19 mouse cellular contexts compared by ENCODE assay signal in genomic region chr10:61448834-61449233, GRCm38 (mm10). TPM values are rescaled to one million over a fixed set of nuclear protein-coding genes. Genes with fewer than 3 reads are reported as not detected.
DNase-seq lines count a peak whose midpoint lies in the region; ATAC-seq and TF ChIP-seq lines count a peak whose summit lies in the region.
"Had no signal": no experiment of that assay in that cellular context is flagged by ENCODE, and none has a peak within 500 bp of the region (broad histone marks: within the 10 kb centered on the region; RNA-seq: fewer than 3 reads in every experiment).

No protein-coding gene starts in this region.

- H3K4me2 ChIP-seq in kidney, embryonic 15.5 days, result no peak overlapping the region
- peak overlapping the region; percentile 84 for H3K4me2 ChIP-seq in liver, postnatal 0 days (ENCODE audit: low read depth, low read length)
- H3K4me2 ChIP-seq: stomach, embryonic 15.5 days had no signal

- TF ChIP-seq RAD21 in MEL (IDR thresholded peaks at IDR 0.05; ENCODE audit: low read depth, low read length), result no peak

- H3K79me2 ChIP-seq in MEL (ENCODE audit: control insufficient read depth, insufficient read depth, low read length, poor library complexity), result peaks cover 80% of the 10 kb centered on the region

- ATAC-seq in erythroblast, adult 5-6 weeks (replicated peaks; ENCODE audit: low FRiP score, poor library complexity, severe bottlenecking), result no peak
- no peak for ATAC-seq in kidney, embryonic 15.5 days (replicated peaks; ENCODE audit: low FRiP score)
- no peak for ATAC-seq in liver, postnatal 0 days
- ATAC-seq in megakaryocyte, adult 5-6 weeks (ENCODE audit: poor library complexity, severe bottlenecking), result no peak
- ATAC-seq: hindbrain, embryonic 16.5 days had no signal

- peak overlapping the region; percentile 26 for H3K4me3 ChIP-seq in erythroblast, embryonic 14.5 days (replicated peaks)
- H3K4me3 ChIP-seq in kidney, embryonic 15.5 days (replicated peaks), result no peak overlapping the region
- H3K4me3 ChIP-seq in MEL (ENCODE audit: control insufficient read depth in 1 of 2, insufficient read depth in 1 of 2, low read depth in 2 of 2, low read length in 2 of 2), result no peak overlapping the region
- H3K4me3 ChIP-seq in liver, postnatal 0 days (ENCODE audit: low read depth, low read length), result no peak overlapping the region
- H3K4me3 ChIP-seq: stomach, embryonic 15.5 days had no signal

- no peak for TF ChIP-seq POLR2A in MEL (IDR thresholded peaks at IDR 0.05; ENCODE audit: control insufficient read depth in 1 of 2, insufficient read depth in 1 of 2, low read depth in 1 of 2, low read length in 2 of 2, poor library complexity in 1 of 2)

- 70% methylated on average over 3 of the region's 3 CpGs for WGBS in kidney, embryonic 15.5 days
- 59% methylated on average over 3 of the region's 3 CpGs for WGBS in liver, postnatal 0 days (ENCODE audit: insufficient replicate concordance)

- DNase-seq in kidney, postnatal 25 days, result no peak
- no peak for DNase-seq in MEL (ENCODE audit: low read depth, low spot score)
- DNase-seq in liver, postnatal 0 days, result no peak
- no peak for DNase-seq in spleen, postnatal 14 days (ENCODE audit: low spot score in 2 of 2)
- DNase-seq: adrenal gland, postnatal 36 days; cerebellum, postnatal 10 days; heart, postnatal 10 days; kidney, adult 11 months; lung, postnatal 14 days; spleen, adult 18-20 months had no signal

- peaks cover 67% of the 10 kb centered on the region for H3K36me3 ChIP-seq in erythroblast, embryonic 14.5 days (ENCODE audit: control insufficient read depth)
- peaks cover 23% of the 10 kb centered on the region for H3K36me3 ChIP-seq in kidney, embryonic 15.5 days
- peaks cover 3 to 45% of the 10 kb centered on the region in 2 experiments; a peak in 3 of 4 replicates for H3K36me3 ChIP-seq in MEL (ENCODE audit: control insufficient read depth in 1 of 2, insufficient read depth in 2 of 2, low read length in 2 of 2)
- H3K36me3 ChIP-seq in liver, postnatal 0 days (replicated peaks; ENCODE audit: insufficient read depth, low read length), result peaks cover 24% of the 10 kb centered on the region

- peak; percentile 38 to 69; a peak in 3 of 4 replicates for TF ChIP-seq EP300 in MEL (IDR thresholded peaks at IDR 0.05; ENCODE audit: low read depth in 1 of 2, low read length in 2 of 2)
- TF ChIP-seq EP300 in liver, postnatal 0 days (IDR thresholded peaks at IDR 0.05; ENCODE audit: low read depth), result no peak

- peaks cover 74% of the 10 kb centered on the region for H3K4me1 ChIP-seq in erythroblast, embryonic 14.5 days (ENCODE audit: control insufficient read depth)
- peaks cover 67% of the 10 kb centered on the region for H3K4me1 ChIP-seq in kidney, embryonic 15.5 days
- peaks cover 8 to 36% of the 10 kb centered on the region in 2 experiments for H3K4me1 ChIP-seq in MEL (ENCODE audit: control insufficient read depth in 1 of 2, insufficient read depth in 2 of 2, low read length in 2 of 2)
- H3K4me1 ChIP-seq in liver, postnatal 0 days (ENCODE audit: insufficient read depth), result peaks cover 49% of the 10 kb centered on the region

- no peak for TF ChIP-seq CTCF in MEL (IDR thresholded peaks at IDR 0.05 in 2 of 3, conservative IDR thresholded peaks at IDR 0.05 in 1 of 3; ENCODE audit: control insufficient read depth in 1 of 3, insufficient read depth in 1 of 3, low read depth in 2 of 3, low read length in 3 of 3, poor library complexity in 1 of 3, severe bottlenecking in 1 of 3)
- no peak for TF ChIP-seq CTCF in liver, postnatal 0 days (IDR thresholded peaks at IDR 0.05; ENCODE audit: low read depth)

- H3K9me3 ChIP-seq in erythroblast, embryonic 14.5 days (ENCODE audit: control insufficient read depth, low read length), result no peaks in the 10 kb centered on the region
- no peaks in the 10 kb centered on the region for H3K9me3 ChIP-seq in kidney, embryonic 15.5 days (replicated peaks)
- H3K9me3 ChIP-seq in MEL (replicated peaks; ENCODE audit: insufficient read depth, low read length), result no peaks in the 10 kb centered on the region
- H3K9me3 ChIP-seq in liver, postnatal 0 days (ENCODE audit: low read length), result no peaks in the 10 kb centered on the region
- H3K9me3 ChIP-seq: stomach, embryonic 15.5 days had no signal

- no peak overlapping the region for H3K9ac ChIP-seq in kidney, embryonic 15.5 days
- no peak overlapping the region for H3K9ac ChIP-seq in MEL (ENCODE audit: control insufficient read depth, low read depth, low read length, poor library complexity, severe bottlenecking)
- H3K9ac ChIP-seq in liver, postnatal 0 days (replicated peaks), result peak overlapping the region; percentile 3; the same call in 1 of the 2 replicates
- H3K9ac ChIP-seq: stomach, embryonic 15.5 days had no signal

- no peaks in the 10 kb centered on the region for H3K27me3 ChIP-seq in erythroblast, embryonic 14.5 days (ENCODE audit: control insufficient read depth)
- no peaks in the 10 kb centered on the region for H3K27me3 ChIP-seq in kidney, embryonic 15.5 days
- no peaks in the 10 kb centered on the region for H3K27me3 ChIP-seq in MEL (ENCODE audit: control insufficient read depth in 1 of 2, insufficient read depth in 2 of 2, low read length in 2 of 2)
- no peaks in the 10 kb centered on the region for H3K27me3 ChIP-seq in liver, postnatal 0 days (ENCODE audit: insufficient read depth, low read length)
- H3K27me3 ChIP-seq: stomach, embryonic 15.5 days had no signal

- H3K27ac ChIP-seq in kidney, embryonic 15.5 days, result 0 out of 2 replicates have a peak overlapping the region, but pooled peaks have one; percentile 18
- H3K27ac ChIP-seq in MEL (ENCODE audit: control insufficient read depth, low read depth, low read length), result no peak overlapping the region; the same call in 1 of the 2 replicates
- no peak overlapping the region for H3K27ac ChIP-seq in liver, postnatal 0 days (ENCODE audit: low read depth)
- H3K27ac ChIP-seq: stomach, embryonic 15.5 days had no signal

TF ChIP-seq in MEL, 35 proteins besides CTCF, POLR2A, EP300 and RAD21 (continues in another document):
- TF ChIP-seq JUND (IDR thresholded peaks at IDR 0.05; ENCODE audit: low read depth, low read length), result no peak
- no peak for TF ChIP-seq TBP (IDR thresholded peaks at IDR 0.05; ENCODE audit: low read depth, low read length)
- TF ChIP-seq ELF1 (IDR thresholded peaks at IDR 0.05; ENCODE audit: low read depth, low read length), result peak; percentile 40; the same call in 1 of the 2 replicates
- TF ChIP-seq NRF1 (IDR thresholded peaks at IDR 0.05; ENCODE audit: insufficient read depth, low read depth, low read length, poor library complexity, severe bottlenecking), result no peak
- no peak for TF ChIP-seq GABPA (IDR thresholded peaks at IDR 0.05; ENCODE audit: low read depth, low read length)
- no peak for TF ChIP-seq BHLHE40 (IDR thresholded peaks at IDR 0.05; ENCODE audit: borderline replicate concordance, low read depth, low read length)
- no peak for TF ChIP-seq MAX (IDR thresholded peaks at IDR 0.05; ENCODE audit: low read length)
- no peak for TF ChIP-seq KAT2A (conservative IDR thresholded peaks at IDR 0.05; ENCODE audit: low read depth, low read length)
- no peak for TF ChIP-seq TAL1 (IDR thresholded peaks at IDR 0.05; ENCODE audit: low read length)
- no peak for TF ChIP-seq ZC3H11A (IDR thresholded peaks at IDR 0.05; ENCODE audit: low read depth, low read length)
- no peak; the same call in 1 of the 2 replicates for TF ChIP-seq TCF12 (IDR thresholded peaks at IDR 0.05; ENCODE audit: low read depth, low read length)
- TF ChIP-seq HCFC1 (IDR thresholded peaks at IDR 0.05; ENCODE audit: low read depth, low read length), result no peak
- TF ChIP-seq ZMIZ1 (IDR thresholded peaks at IDR 0.05; ENCODE audit: low read depth, low read length), result no peak
- 0 out of 2 replicates have a peak, but pooled peaks have one; percentile 13 for TF ChIP-seq USF1 (IDR thresholded peaks at IDR 0.05; ENCODE audit: low read depth, low read length)
- no peak for TF ChIP-seq CHD2 (IDR thresholded peaks at IDR 0.05; ENCODE audit: low read length)

RNA-seq across cellular contexts. Expression of gene Eif4ebp2, which starts 3.6 kb away (rescaled TPM):
- 6.2 and 6.5 TPM in 2 replicates for polyA plus RNA-seq in erythroblast, embryonic 14.5 days (2012)
- total RNA-seq in erythroblast, adult 5-6 weeks (2015; ENCODE audit: low replicate concordance), result 67.2 and 101 TPM in 2 replicates
- 13.8 and 14.2 TPM in 2 replicates for total RNA-seq in erythroblast, adult 5-6 weeks (2017; ENCODE audit: low replicate concordance)
- 69.4 and 70.0 TPM in 2 replicates for polyA plus RNA-seq in kidney, embryonic 15.5 days (2015; fragmentation: Nextera tagmentation; extraction: Ambion mirVana)
- total RNA-seq in MEL (2012; rRNA removed), result 17.0 and 17.1 TPM in 2 replicates
- 100 to 1,000 TPM in 1 of 2 experiments, 10 to 100 TPM in 1; 52.9 to 186 TPM for polyA plus RNA-seq in MEL (2012; ENCODE audit: insufficient read depth in 1 of 2, insufficient read length in 2 of 2, low read depth in 1 of 2, low replicate concordance in 2 of 2, missing spikeins in 1 of 2)
- 43.6 and 46.4 TPM in 2 replicates for polyA plus RNA-seq in liver, postnatal 0 days (2015; fragmentation: Nextera tagmentation; extraction: Ambion mirVana)
- total RNA-seq in megakaryocyte, adult 5-6 weeks (2015), result 159 and 179 TPM in 2 replicates
- 13.0 and 17.5 TPM in 2 replicates for total RNA-seq in megakaryocyte, adult 5-6 weeks (2017)

RNA-seq across cellular contexts. Expression of gene Lrrc20, which starts 26.8 kb away (rescaled TPM):
- polyA plus RNA-seq in erythroblast, embryonic 14.5 days (2012), result 2.4 and 2.9 TPM in 2 replicates
- 1.3 and 2.1 TPM in 2 replicates for total RNA-seq in erythroblast, adult 5-6 weeks (2015; ENCODE audit: low replicate concordance)
- 0.70 and 3.2 TPM in 2 replicates for total RNA-seq in erythroblast, adult 5-6 weeks (2017; ENCODE audit: low replicate concordance)
- 8.1 and 8.4 TPM in 2 replicates for polyA plus RNA-seq in kidney, embryonic 15.5 days (2015; fragmentation: Nextera tagmentation; extraction: Ambion mirVana)
- 7.3 and 7.6 TPM in 2 replicates for total RNA-seq in MEL (2012; rRNA removed)
- polyA plus RNA-seq in MEL (2012; ENCODE audit: insufficient read depth in 1 of 2, insufficient read length in 2 of 2, low read depth in 1 of 2, low replicate concordance in 2 of 2, missing spikeins in 1 of 2), result 10 to 100 TPM in 1 of 2 experiments, not detected in 1; 14.7 TPM
- 3.0 TPM in 2 replicates for polyA plus RNA-seq in liver, postnatal 0 days (2015; fragmentation: Nextera tagmentation; extraction: Ambion mirVana)
- 6.6 and 6.7 TPM in 2 replicates for total RNA-seq in megakaryocyte, adult 5-6 weeks (2015)
- total RNA-seq in megakaryocyte, adult 5-6 weeks (2017), result 6.9 and 7.0 TPM in 2 replicates

RNA-seq across cellular contexts. Expression of gene Nodal, which starts 31.1 kb away (rescaled TPM):
- polyA plus RNA-seq in erythroblast, embryonic 14.5 days (2012), result 0.03 TPM in 1 of 2 replicates, not detected in the other
- not detected in 2 replicates for total RNA-seq in erythroblast, adult 5-6 weeks (2015; ENCODE audit: low replicate concordance)
- not detected in 2 replicates for total RNA-seq in erythroblast, adult 5-6 weeks (2017; ENCODE audit: low replicate concordance)
- 0.38 and 0.42 TPM in 2 replicates for polyA plus RNA-seq in kidney, embryonic 15.5 days (2015; fragmentation: Nextera tagmentation; extraction: Ambion mirVana)
- total RNA-seq in MEL (2012; rRNA removed), result not detected in 2 replicates
- not detected for polyA plus RNA-seq in MEL (2012; ENCODE audit: insufficient read depth in 1 of 2, insufficient read length in 2 of 2, low read depth in 1 of 2, low replicate concordance in 2 of 2, missing spikeins in 1 of 2)
- polyA plus RNA-seq in liver, postnatal 0 days (2015; fragmentation: Nextera tagmentation; extraction: Ambion mirVana), result 0.08 and 0.19 TPM in 2 replicates
- not detected in 2 replicates for total RNA-seq in megakaryocyte, adult 5-6 weeks (2015)
- total RNA-seq in megakaryocyte, adult 5-6 weeks (2017), result not detected in 2 replicates
- total RNA-seq: adrenal gland, postnatal 36 days; heart, adult 18-20 months; layer of hippocampus, postnatal 14 days had no signal
- polyA plus RNA-seq: neural tube, embryonic 11.5 days had no signal
